Comparison of ENCODE assay signal across 29 mouse cellular contexts in genomic region chr2:112482533-112483333, GRCm38 (mm10). TPM values are rescaled to one million over a fixed set of nuclear protein-coding genes. Genes with fewer than 3 reads are reported as not detected.
DNase-seq lines count a peak whose midpoint lies in the region; ATAC-seq lines count a peak whose summit lies in the region.
"Had no signal": no experiment of that assay in that cellular context is flagged by ENCODE, and none has a peak within 500 bp of the region (broad histone marks: within the 10 kb centered on the region; RNA-seq: fewer than 3 reads in every experiment).

No protein-coding gene starts in this region.

- no peaks in the 10 kb centered on the region for H3K36me3 ChIP-seq in kidney, embryonic 15.5 days
- no peaks in the 10 kb centered on the region for H3K36me3 ChIP-seq in limb, embryonic 15.5 days
- H3K36me3 ChIP-seq in limb, embryonic 10.5 days: no peaks in the 10 kb centered on the region
- no peaks in the 10 kb centered on the region for H3K36me3 ChIP-seq in intestine, embryonic 16.5 days (ENCODE audit: control insufficient read depth, insufficient read depth, low read length)
- H3K36me3 ChIP-seq: embryonic facial prominence, embryonic 10.5 days; G1E; heart, embryonic 13.5 days; hindbrain, embryonic 12.5 days; neural tube, embryonic 13.5 days had no signal

- WGBS in kidney, embryonic 15.5 days: 51% methylated on average over 5 of the region's 5 CpGs
- WGBS in limb, embryonic 15.5 days: 62% methylated on average over 5 of the region's 5 CpGs
- 82% methylated on average over 5 of the region's 5 CpGs for WGBS in limb, embryonic 10.5 days
- WGBS in intestine, embryonic 16.5 days: 65% methylated on average over 5 of the region's 5 CpGs

- peak; percentile 74 for ATAC-seq in kidney, embryonic 15.5 days (replicated peaks; ENCODE audit: low FRiP score)
- ATAC-seq in limb, embryonic 15.5 days (ENCODE audit: insufficient number of reproducible peaks, low FRiP score, low TSS enrichment, low read depth): no peak
- ATAC-seq in intestine, embryonic 16.5 days: peak; percentile 57; the same call in 1 of the 2 replicates
- ATAC-seq: liver, postnatal 0 days; Patski had no signal

- DNase-seq in kidney, postnatal 10 days: no peak
- no peak for DNase-seq in limb, embryonic 10.5 days (ENCODE audit: low spot score)
- DNase-seq in brain, adult 2 months (ENCODE audit: low read depth, low spot score): peak; percentile 68
- DNase-seq in retina, embryonic 14.5 days (ENCODE audit: low spot score): no peak
- DNase-seq: adrenal gland, postnatal 36 days; B cell, adult 2 months; cerebellum, adult 11 months; cerebellum, adult 9-11 months; gastrocnemius, postnatal 25 days; heart, adult 2 months; heart, postnatal 14 days; kidney, postnatal 25 days; liver, postnatal 0 days; lung, postnatal 36 days; midbrain, embryonic 14.5 days; thymus, adult 18-20 months; thymus, postnatal 36 days had no signal

- H3K4me3 ChIP-seq in kidney, embryonic 15.5 days (replicated peaks): no peak overlapping the region
- H3K4me3 ChIP-seq in limb, embryonic 15.5 days: no peak overlapping the region
- no peak overlapping the region for H3K4me3 ChIP-seq in limb, embryonic 10.5 days
- H3K4me3 ChIP-seq in intestine, embryonic 16.5 days (ENCODE audit: low read length): no peak overlapping the region
- H3K4me3 ChIP-seq: embryonic facial prominence, embryonic 10.5 days; heart, adult 2 months; heart, embryonic 13.5 days; hindbrain, embryonic 12.5 days; megakaryocyte, embryonic 14.5 days; neural tube, embryonic 13.5 days had no signal

- no peaks in the 10 kb centered on the region for H3K27me3 ChIP-seq in kidney, embryonic 15.5 days
- no peaks in the 10 kb centered on the region for H3K27me3 ChIP-seq in limb, embryonic 15.5 days
- no peaks in the 10 kb centered on the region for H3K27me3 ChIP-seq in limb, embryonic 10.5 days (ENCODE audit: low read depth, poor library complexity, severe bottlenecking)
- no peaks in the 10 kb centered on the region for H3K27me3 ChIP-seq in intestine, embryonic 16.5 days (replicated peaks; ENCODE audit: control insufficient read depth, insufficient read depth, low read length)
- H3K27me3 ChIP-seq: CH12.LX; heart, embryonic 13.5 days; hindbrain, embryonic 12.5 days; neural tube, embryonic 13.5 days; Patski had no signal

- H3K27ac ChIP-seq in kidney, embryonic 15.5 days: peak overlapping the region; percentile 81
- H3K27ac ChIP-seq in limb, embryonic 15.5 days: peak overlapping the region; percentile 51
- no peak overlapping the region for H3K27ac ChIP-seq in limb, embryonic 10.5 days
- no peak overlapping the region; the same call in 1 of the 2 replicates for H3K27ac ChIP-seq in intestine, embryonic 16.5 days (ENCODE audit: low read length)
- H3K27ac ChIP-seq: embryonic facial prominence, embryonic 10.5 days; heart, adult 2 months; heart, embryonic 13.5 days; hindbrain, embryonic 12.5 days; neural tube, embryonic 13.5 days had no signal

- peaks cover 4% of the 10 kb centered on the region; the same call in 1 of the 2 replicates for H3K4me1 ChIP-seq in kidney, embryonic 15.5 days
- no peaks in the 10 kb centered on the region; the same call in 1 of the 2 replicates for H3K4me1 ChIP-seq in limb, embryonic 15.5 days
- no peaks in the 10 kb centered on the region for H3K4me1 ChIP-seq in limb, embryonic 10.5 days
- no peaks in the 10 kb centered on the region; the same call in 1 of the 2 replicates for H3K4me1 ChIP-seq in intestine, embryonic 16.5 days (ENCODE audit: control insufficient read depth, insufficient read depth, low read length)
- H3K4me1 ChIP-seq: embryonic facial prominence, embryonic 10.5 days; hindbrain, embryonic 12.5 days; neural tube, embryonic 13.5 days had no signal

- no peaks in the 10 kb centered on the region for H3K9me3 ChIP-seq in kidney, embryonic 15.5 days (replicated peaks)
- no peaks in the 10 kb centered on the region for H3K9me3 ChIP-seq in limb, embryonic 15.5 days
- no peaks in the 10 kb centered on the region for H3K9me3 ChIP-seq in limb, embryonic 10.5 days (replicated peaks)
- no peaks in the 10 kb centered on the region for H3K9me3 ChIP-seq in intestine, embryonic 16.5 days (ENCODE audit: control insufficient read depth, low read length)
- H3K9me3 ChIP-seq: embryonic facial prominence, embryonic 10.5 days; G1E; heart, embryonic 13.5 days; hindbrain, embryonic 12.5 days; megakaryocyte, embryonic 14.5 days; neural tube, embryonic 13.5 days had no signal

- H3K9ac ChIP-seq in kidney, embryonic 15.5 days: no peak overlapping the region
- H3K9ac ChIP-seq in limb, embryonic 15.5 days: no peak overlapping the region
- H3K9ac ChIP-seq in intestine, embryonic 16.5 days (ENCODE audit: low read depth, low read length): no peak overlapping the region
- H3K9ac ChIP-seq: heart, embryonic 13.5 days; hindbrain, embryonic 12.5 days; liver, postnatal 0 days; neural tube, embryonic 13.5 days had no signal

- no peak overlapping the region for H3K4me2 ChIP-seq in kidney, embryonic 15.5 days
- H3K4me2 ChIP-seq in limb, embryonic 15.5 days: no peak overlapping the region
- no peak overlapping the region for H3K4me2 ChIP-seq in intestine, embryonic 16.5 days (ENCODE audit: low read depth, low read length)
- H3K4me2 ChIP-seq: heart, embryonic 13.5 days; hindbrain, embryonic 12.5 days; liver, embryonic 11.5 days; neural tube, embryonic 13.5 days had no signal

RNA-seq across cellular contexts. Expression of gene Chrm5, which starts 2.2 kb away (rescaled TPM):
- polyA plus RNA-seq in kidney, embryonic 15.5 days (2015; fragmentation: Nextera tagmentation; extraction: Ambion mirVana): 0.17 and 0.22 TPM in 2 replicates
- 0.12 and 0.21 TPM in 2 replicates for polyA plus RNA-seq in limb, embryonic 15.5 days (2015; fragmentation: Nextera tagmentation; extraction: Ambion mirVana)
- polyA plus RNA-seq in limb, embryonic 10.5 days (2016; fragmentation: Nextera tagmentation; extraction: Ambion mirVana): not detected in 2 replicates
- not detected in 2 replicates for polyA plus RNA-seq in intestine, embryonic 16.5 days (2015; fragmentation: Nextera tagmentation; extraction: Ambion mirVana)
- polyA plus RNA-seq: embryonic facial prominence, embryonic 10.5 days; G1E; heart, adult 2 months; heart, embryonic 13.5 days; liver, embryonic 11.5 days; liver, postnatal 0 days; Patski had no signal

RNA-seq across cellular contexts. Expression of gene Aven, which starts 10.0 kb away (rescaled TPM):
- 7.2 and 9.3 TPM in 2 replicates for polyA plus RNA-seq in kidney, embryonic 15.5 days (2015; fragmentation: Nextera tagmentation; extraction: Ambion mirVana)
- polyA plus RNA-seq in limb, embryonic 15.5 days (2015; fragmentation: Nextera tagmentation; extraction: Ambion mirVana): 4.7 and 5.5 TPM in 2 replicates
- 10.0 and 11.6 TPM in 2 replicates for polyA plus RNA-seq in limb, embryonic 10.5 days (2016; fragmentation: Nextera tagmentation; extraction: Ambion mirVana)
- polyA plus RNA-seq in intestine, embryonic 16.5 days (2015; fragmentation: Nextera tagmentation; extraction: Ambion mirVana): 1.7 and 6.2 TPM in 2 replicates

RNA-seq across cellular contexts. Expression of gene Emc7, which starts 27.9 kb away (rescaled TPM):
- 19.3 and 20.0 TPM in 2 replicates for polyA plus RNA-seq in kidney, embryonic 15.5 days (2015; fragmentation: Nextera tagmentation; extraction: Ambion mirVana)
- 20.0 and 20.8 TPM in 2 replicates for polyA plus RNA-seq in limb, embryonic 15.5 days (2015; fragmentation: Nextera tagmentation; extraction: Ambion mirVana)
- 10.2 and 10.9 TPM in 2 replicates for polyA plus RNA-seq in limb, embryonic 10.5 days (2016; fragmentation: Nextera tagmentation; extraction: Ambion mirVana)
- 19.2 and 20.1 TPM in 2 replicates for polyA plus RNA-seq in intestine, embryonic 16.5 days (2015; fragmentation: Nextera tagmentation; extraction: Ambion mirVana)

Comparison
In these comparisons a context has a peak if more than half of its experiments do, and no peak if none do; other contexts are left out.
1. H3K27ac ChIP-seq: peak in kidney, embryonic 15.5 days (single experiment) and limb, embryonic 15.5 days (single experiment); none in limb, embryonic 10.5 days (single experiment) and intestine, embryonic 16.5 days (single experiment).